Mouse (Mus musculus) left cerebral cortex, adult 11 months (tissue): ENCODE measurements around the gene Uba5.

Experiments
- DNase-seq: peaks from one replicate; pipeline ENCODE4 v3.0.0; 2022; ENCODE audit warnings: low spot score

Uba5 gene

DNA sequence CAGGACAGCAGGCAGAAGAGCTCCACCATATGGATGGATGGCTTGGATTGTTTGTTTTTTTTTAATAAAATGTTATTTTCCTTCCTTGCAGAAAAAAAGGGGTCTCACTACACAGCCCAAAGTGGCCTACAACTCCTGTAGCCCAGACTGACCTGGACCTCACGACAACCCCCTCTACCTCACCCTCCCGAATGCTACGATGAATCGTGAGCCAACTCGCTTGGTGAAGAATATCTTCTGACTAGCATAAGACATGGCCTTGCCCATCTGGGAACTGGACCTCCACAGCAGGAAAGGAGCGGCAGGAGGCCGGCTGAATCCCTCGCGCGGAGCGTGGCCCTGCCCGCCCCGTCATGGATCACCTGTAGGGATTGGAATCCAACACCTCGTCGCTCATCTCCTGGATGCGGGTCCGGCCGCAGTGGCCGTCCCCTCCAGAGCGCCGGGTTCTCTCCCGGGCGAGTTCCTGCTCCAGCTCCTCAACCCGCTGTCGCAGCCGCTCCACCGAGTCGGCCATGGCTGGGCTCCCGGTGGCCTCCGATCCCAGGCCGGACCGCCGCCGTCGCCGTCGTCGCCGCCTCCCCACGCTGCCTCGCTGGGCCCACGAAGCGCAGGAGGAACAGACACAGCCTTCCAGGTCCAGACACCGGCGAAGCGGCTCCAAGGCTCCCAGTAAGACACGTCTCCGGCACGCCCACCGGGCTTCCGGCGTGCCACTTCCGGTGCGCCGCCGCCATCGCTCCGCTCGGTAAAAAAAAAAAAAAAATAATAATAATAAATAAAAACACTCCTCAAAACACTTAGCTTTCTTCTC lies at the start of gene Uba5:
Gene Uba5 (minus strand): TSS at position 705 of the 814 bp plus-strand sequence.
- no peak for DNase-seq

- no peak for DNase-seq
Measured at GRCm38 (mm10) chr9:104109151-104109550, 46.2 kb upstream of the Uba5 start.

DNA sequence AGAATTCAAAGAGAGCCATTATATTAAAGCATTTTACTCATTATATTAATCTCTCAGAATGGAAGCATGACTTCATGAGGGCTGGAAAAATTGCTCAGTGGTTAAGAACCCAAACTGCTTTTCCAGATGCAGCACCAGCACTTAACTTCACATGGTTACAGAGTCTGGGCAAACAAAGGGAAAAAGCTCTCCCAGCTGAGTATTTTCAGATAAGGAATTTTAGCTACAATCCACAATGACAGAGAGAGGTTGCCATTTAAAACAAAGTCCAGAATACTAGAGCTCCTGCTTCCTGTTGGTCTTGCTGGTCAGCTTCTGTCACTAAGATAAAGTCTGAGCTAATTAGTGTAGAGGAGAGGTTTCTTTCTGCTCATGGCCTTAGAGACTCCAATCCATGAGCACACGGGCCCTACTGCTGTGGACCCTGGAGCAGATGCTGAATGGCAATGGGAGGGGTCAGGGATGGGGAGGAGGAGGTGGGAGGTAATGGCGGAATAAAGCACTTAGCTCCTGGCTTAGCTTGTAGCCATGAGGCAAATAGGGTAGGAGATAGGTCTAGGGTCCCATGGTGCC lies 45.7 kb upstream of the Uba5 start:
- no peak for DNase-seq

DNA sequence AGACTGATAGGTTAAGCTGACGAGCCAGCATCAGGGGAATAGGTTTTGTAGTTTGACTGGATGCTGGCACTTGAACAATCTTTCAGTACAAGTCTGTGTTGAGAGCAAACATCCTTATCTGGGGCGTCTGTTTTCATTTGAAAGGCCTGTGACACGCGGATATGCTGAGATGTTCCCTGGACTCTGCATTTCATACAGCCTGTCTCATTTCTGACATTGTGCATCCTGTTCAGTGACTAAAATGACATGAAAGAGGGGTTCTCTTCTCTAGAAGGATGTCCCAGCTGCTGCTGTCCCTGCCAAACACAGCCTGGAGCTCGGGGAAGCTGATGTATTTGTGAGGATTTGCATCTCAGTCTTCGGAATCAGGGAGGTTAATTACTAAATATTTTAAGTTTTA lies 44.5 kb upstream of the Uba5 start:
- no peak for DNase-seq

DNA sequence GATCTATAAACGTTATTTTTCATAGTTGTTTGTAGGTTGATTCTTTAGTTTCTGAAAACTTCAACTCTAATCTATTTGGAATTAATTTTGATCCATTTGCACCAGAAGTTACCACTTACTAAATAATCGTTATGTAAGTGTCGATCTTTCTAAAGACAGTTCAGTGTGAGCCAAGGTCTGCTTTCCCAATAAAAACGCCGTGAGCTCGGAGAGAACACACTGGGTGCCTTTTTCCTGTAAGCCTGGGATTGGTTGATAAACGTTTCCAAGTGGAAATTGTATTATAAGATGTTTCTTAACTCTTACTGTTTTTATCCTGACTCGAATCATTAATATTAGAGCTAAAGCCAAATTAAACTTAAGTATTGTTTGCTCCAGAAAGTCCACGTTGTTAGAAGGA lies 44.0 kb upstream of the Uba5 start:
- DNase-seq: no peak

DNA sequence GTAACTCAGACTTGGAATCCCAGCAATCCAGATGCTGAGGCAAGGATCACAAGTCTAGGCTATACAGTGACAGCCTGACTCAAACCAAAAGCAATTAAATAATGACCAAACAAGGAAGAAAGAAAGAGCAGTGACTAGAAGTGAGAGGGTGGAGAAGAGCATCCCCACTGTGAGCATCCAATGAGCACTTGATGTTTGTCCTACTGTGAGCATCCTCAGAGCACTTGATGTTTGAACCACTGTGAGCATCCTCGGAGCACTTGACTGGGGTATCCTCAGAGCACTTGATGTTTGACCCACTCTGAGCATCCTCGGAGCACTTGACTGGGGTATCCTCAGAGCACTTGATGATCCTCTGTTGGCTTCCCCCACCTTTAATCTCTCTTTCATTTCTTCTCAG lies 42.1 kb upstream of the Uba5 start:
- no peak for DNase-seq

DNA sequence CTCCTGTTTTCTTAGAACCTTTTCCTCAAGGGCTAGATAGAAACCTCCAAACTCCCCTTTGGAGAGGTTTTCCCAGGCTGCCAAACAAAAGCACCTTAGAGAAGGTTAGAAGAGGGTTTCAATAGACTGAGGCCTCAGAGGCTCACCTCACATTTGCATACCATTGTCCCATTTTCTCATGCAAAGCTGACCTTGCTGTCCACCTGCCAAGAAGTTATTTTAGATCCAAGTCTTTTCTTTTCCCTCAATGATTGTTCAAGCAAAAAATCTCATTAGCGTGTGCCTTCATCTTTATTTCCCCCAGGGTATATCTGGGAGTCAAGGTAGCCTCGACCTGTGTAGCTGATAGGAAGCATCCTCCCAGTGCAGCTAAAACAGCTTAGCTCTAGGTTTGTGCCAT lies 40.0 kb upstream of the Uba5 start:
- no peak for DNase-seq

- no peak for DNase-seq
Measured at GRCm38 (mm10) chr9:104102301-104102700, 39.4 kb upstream of the Uba5 start.

DNA sequence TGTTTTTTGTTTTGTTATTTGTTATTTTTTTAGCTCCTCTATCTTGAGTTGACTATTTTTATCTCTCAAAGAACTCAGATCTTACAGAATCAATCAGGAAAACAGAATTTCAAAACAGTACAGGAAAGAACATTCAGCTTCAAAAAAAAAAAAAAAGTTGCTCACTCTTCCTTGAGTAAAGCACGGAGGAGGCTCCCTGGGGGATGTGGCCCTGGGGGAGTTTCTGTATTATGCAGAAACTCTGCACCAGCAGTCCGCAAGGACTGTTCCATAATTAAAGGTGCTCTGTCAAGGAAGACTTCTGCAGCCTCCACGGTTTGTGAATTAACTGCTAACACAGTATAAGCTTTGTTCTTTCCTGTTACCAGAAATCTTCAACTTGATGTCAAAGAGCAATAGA lies 38.5 kb upstream of the Uba5 start:
- no peak for DNase-seq

- DNase-seq: no peak
Measured at GRCm38 (mm10) chr9:104100822-104101221, 37.9 kb upstream of the Uba5 start.

GRCm38 (mm10) chr9:104099060-104099459 lies 36.1 kb upstream of the Uba5 start:
- DNase-seq: no peak

- no peak for DNase-seq
Measured at GRCm38 (mm10) chr9:104098256-104098655, 35.3 kb upstream of the Uba5 start.

DNA sequence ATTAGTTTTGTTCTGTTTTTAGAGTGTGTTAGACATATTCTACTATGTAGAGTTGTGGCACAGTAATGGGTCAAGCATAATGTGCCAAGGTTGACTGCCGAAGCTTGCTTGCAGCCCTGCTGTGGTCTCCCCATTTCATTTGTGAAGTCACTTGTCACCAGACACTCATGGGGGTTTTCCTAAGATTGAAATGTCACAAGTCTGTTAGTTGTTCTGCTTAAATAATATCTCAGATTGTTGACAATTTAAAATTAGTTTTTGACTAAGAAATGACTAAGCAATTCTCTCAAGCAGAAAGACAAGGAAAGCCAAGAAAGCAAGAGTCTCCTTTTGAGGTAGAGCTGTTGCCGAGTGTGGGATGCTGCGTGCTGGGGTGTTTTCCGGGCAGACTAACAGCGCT lies 30.0 kb upstream of the Uba5 start:
- no peak for DNase-seq

DNA sequence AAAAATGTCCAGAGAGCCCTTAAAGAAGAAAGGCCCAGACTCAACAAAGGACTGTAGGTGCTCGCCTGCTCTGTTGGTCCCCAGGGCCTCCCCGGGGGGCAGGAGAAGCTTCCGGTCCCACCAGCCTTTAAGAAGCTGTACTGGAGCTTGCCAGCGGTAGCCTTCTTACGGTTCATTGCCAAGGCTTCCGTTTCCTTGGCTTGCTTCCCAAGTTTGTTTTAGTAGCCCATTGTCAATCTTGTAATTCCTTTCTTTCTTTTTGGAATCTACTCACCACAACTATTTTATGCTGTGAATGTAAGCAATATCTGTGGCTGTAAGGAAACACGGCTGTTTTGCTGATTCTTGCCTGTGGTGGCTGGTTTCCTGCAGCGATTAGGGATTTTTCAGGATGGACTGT lies 25.6 kb upstream of the Uba5 start:
- no peak for DNase-seq

GRCm38 (mm10) chr9:104085730-104086429 lies 22.9 kb upstream of the Uba5 start:
- no peak for DNase-seq

DNA sequence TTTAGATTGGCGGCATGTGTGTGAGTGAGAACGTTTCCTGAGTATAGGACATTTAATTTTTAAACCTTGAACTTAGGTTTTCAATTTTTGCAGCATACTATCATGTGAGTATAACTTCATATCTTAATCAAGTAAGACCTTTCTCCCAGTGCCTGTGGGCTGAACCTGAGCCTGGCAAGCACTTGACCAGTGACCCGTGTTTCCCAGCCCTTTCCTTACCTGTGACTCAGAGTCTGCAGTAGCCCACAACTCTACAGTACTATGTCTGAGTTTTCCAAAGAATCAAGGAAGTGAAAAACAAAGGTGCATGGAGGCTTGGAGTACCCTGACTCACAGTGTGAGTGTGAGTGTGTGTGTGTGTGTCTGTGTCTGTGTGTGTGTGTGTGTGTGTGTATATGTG lies 17.1 kb upstream of the Uba5 start:
- no peak for DNase-seq

GRCm38 (mm10) chr9:104079379-104079778 lies 16.4 kb upstream of the Uba5 start:
- DNase-seq: no peak

GRCm38 (mm10) chr9:104078780-104079179 lies 15.8 kb upstream of the Uba5 start:
- no peak for DNase-seq

GRCm38 (mm10) chr9:104075808-104076207 lies 12.9 kb upstream of the Uba5 start:
- no peak for DNase-seq

GRCm38 (mm10) chr9:104070863-104071604 lies 8.1 kb upstream of the Uba5 start:
- no peak for DNase-seq

GRCm38 (mm10) chr9:104070241-104070640 lies 7.3 kb upstream of the Uba5 start:
- DNase-seq: no peak

GRCm38 (mm10) chr9:104064571-104064970 lies 1.6 kb upstream of the Uba5 start:
- no peak for DNase-seq
